Mouse (Mus musculus): Measurements from ENCODE around the gene Nt5m. TPM values are rescaled to one million over a fixed set of nuclear protein-coding genes. Genes with fewer than 3 reads are reported as not detected.

Nt5m gene
- total RNA-seq, 2 experiments from 2014 or later: 59.8 to 63.3 TPM

DNA sequence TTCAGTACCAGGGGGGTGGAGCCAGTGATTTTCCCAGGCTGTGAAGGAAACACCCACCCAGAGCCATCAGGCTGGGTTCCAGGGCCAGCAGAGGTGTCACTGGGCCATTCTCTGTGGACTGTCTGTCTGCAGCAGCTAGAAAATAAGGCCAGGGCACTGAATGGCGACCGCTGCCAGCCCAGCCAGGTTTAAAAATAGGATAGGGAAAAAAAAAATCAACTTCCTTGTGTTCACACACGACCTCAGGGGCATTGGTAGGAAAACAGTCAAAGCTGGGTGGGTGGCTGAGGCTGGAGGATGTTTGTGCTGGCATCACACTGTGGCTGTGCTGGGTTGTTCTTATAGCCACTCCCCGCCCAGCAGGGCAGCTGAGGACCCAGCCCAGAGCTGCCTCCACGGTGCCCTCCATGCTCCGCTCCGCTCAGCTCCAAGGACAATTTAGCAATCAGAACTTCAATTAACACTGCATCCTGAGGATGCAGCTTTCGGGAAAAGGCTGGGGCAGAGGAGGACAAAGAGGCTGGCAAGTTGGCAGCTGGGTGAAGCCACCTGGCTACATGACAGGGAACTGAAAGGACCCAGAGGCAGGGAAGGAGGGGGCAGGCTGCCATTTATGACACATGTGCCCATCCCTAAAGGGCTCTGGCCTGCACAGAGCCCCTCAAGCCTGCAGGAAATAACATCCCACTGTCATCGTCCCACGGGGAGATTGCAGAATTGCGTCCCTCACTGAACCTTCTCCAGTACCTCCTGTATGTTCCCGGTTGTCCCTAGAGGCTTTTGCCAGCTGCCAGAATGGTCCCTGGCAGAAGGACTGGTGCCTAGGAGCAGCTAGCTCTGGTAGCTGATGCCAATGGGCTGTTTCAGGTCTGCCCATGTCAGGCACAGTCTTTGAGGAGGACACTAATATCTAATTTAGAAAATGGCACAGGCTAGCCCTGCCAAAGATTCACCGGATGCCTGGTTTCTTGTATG, 60.8 kb downstream of the Nt5m start:
- DNase-seq (ENCODE audit: extremely low spot score in 1 of 2, low spot score in 1 of 2): no peak

- no peak for DNase-seq (ENCODE audit: extremely low spot score in 1 of 2, low spot score in 1 of 2)
These were observed 61.7 kb downstream of the Nt5m start for GRCm38 (mm10) chr11:59900995-59901394.

GRCm38 (mm10) chr11:59902045-59902726, 62.9 kb downstream of the Nt5m start:
- DNase-seq (ENCODE audit: extremely low spot score in 1 of 2, low spot score in 1 of 2): no peak

- DNase-seq (ENCODE audit: extremely low spot score in 1 of 2, low spot score in 1 of 2): no peak
These were observed 67.4 kb downstream of the Nt5m start for GRCm38 (mm10) chr11:59906521-59907123.

GRCm38 (mm10) chr11:59908446-59908845, 69.2 kb downstream of the Nt5m start:
- no peak for DNase-seq (ENCODE audit: extremely low spot score in 1 of 2, low spot score in 1 of 2)

DNA sequence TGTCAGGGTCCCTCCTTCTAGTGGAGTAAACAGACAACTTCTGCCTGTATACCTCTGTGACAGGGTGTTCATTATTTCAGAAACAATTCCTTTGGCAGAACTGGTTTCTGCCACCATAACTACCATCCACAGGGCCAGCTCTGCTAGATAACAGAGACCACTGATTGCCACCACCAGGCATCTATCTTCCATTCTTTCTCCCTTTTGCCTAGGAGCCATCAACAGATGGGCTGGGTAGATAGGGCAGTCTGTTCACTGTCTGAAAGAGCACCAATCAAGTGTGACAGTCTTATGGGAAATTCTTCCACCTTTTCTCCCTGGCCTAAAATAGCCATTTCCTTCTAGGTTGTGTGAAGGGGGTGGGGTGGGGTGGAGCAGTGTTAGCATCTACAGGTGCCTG, 71.3 kb downstream of the Nt5m start:
- no peak for DNase-seq (ENCODE audit: extremely low spot score in 1 of 2, low spot score in 1 of 2)

DNA sequence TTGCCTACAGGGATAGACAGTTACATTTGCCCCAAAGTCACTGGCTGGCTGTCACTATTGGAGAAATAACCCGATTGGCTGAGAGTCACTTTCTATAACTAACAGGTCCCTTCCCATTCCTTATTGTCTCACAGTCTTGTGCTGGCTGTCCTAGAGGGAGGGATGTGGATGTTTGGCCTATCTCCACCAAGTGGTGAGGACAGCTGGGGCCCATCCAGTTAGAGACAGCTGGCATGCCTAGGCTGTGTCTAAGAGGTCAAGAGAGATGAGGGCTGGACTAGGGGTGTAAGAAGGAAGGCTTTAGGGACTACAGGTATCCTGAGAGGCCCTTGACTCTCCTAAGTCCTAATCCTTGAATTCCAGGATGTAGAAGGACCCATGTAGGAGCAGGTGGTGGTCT, 72.3 kb downstream of the Nt5m start:
- no peak for DNase-seq (ENCODE audit: extremely low spot score in 1 of 2, low spot score in 1 of 2)

- no peak for DNase-seq (ENCODE audit: extremely low spot score in 1 of 2, low spot score in 1 of 2)
These were observed 74.5 kb downstream of the Nt5m start for GRCm38 (mm10) chr11:59913702-59914101.

GRCm38 (mm10) chr11:59918014-59918413, 78.8 kb downstream of the Nt5m start:
- no peak for DNase-seq (ENCODE audit: extremely low spot score in 1 of 2, low spot score in 1 of 2)

DNA sequence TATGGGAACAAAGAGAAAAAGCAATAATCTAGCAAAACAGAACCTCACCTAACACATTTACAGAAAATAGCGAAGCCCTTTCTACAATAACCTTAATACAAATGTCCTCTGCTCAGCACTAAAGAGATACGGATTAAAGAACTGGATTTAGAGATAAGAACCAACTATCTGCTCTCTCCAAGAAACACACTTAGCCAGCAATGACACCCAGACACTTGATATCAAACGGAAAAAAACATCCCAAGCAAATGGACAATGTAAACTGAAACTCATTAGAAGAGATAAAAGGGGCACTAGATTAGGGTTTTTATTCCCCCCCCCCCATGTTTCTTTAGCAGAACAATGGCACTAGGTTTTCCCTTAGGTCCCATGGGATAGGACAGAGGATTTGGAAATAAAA, 80.2 kb downstream of the Nt5m start:
- DNase-seq (ENCODE audit: extremely low spot score in 1 of 2, low spot score in 1 of 2): no peak

- DNase-seq (ENCODE audit: extremely low spot score in 1 of 2, low spot score in 1 of 2): no peak
These were observed 81.1 kb downstream of the Nt5m start for GRCm38 (mm10) chr11:59920331-59920730.

GRCm38 (mm10) chr11:59921265-59921664, 82.0 kb downstream of the Nt5m start:
- no peak for DNase-seq (ENCODE audit: extremely low spot score in 1 of 2, low spot score in 1 of 2)

- DNase-seq (ENCODE audit: extremely low spot score in 1 of 2, low spot score in 1 of 2): no peak
These were observed 90.8 kb downstream of the Nt5m start for GRCm38 (mm10) chr11:59930031-59930430.

Other genes starting within 250 kb of the Nt5m start
- not detected for gene Olfr223, start 246.2 kb upstream of the Nt5m start, total RNA-seq (2021)
- 100 to 1,000 TPM; 267 to 302 TPM for gene Mprip, start 178.1 kb upstream of the Nt5m start, total RNA-seq (2021)
- under 1 TPM; 0.49 to 0.96 TPM for gene Pld6, start 51.8 kb upstream of the Nt5m start, total RNA-seq (2021)
- gene Flcn, start 29.4 kb upstream of the Nt5m start, total RNA-seq (2021): 10 to 100 TPM; 44.8 to 47.1 TPM
- gene Cops3, start 391 bp downstream of the Nt5m start, total RNA-seq (2021): 10 to 100 TPM; 73.7 to 74.6 TPM
- 10 to 100 TPM; 34.7 to 38.8 TPM for gene Med9, start 108.8 kb downstream of the Nt5m start, total RNA-seq (2021)
- 10 to 100 TPM; 54.8 to 67.0 TPM for gene Rasd1, start 125.5 kb downstream of the Nt5m start, total RNA-seq (2021)
- 1 to 10 TPM; 4.0 to 4.7 TPM for gene Pemt, start 207.0 kb downstream of the Nt5m start, total RNA-seq (2021)

All from layer of hippocampus, postnatal 25 days (tissue).